Mouse (Mus musculus): ENCODE measurements around the gene Tada2a.

Gene Tada2a

GRCm38 (mm10) chr11:84115646-84116045 lies 13.8 kb downstream of the Tada2a start:
- no peak for DNase-seq (ENCODE audit: extremely low spot score, low spot score)

GRCm38 (mm10) chr11:84113623-84114022 lies 15.8 kb downstream of the Tada2a start:
- DNase-seq (ENCODE audit: extremely low spot score, low spot score) = no peak

- no peak for DNase-seq (ENCODE audit: extremely low spot score, low spot score)
Observed at GRCm38 (mm10) chr11:84107137-84107536, 22.3 kb downstream of the Tada2a start.

GRCm38 (mm10) chr11:84104036-84104435 lies 25.4 kb downstream of the Tada2a start:
- no peak for DNase-seq (ENCODE audit: extremely low spot score, low spot score)

GRCm38 (mm10) chr11:84101182-84101581 lies 28.2 kb downstream of the Tada2a start:
- no peak for DNase-seq (ENCODE audit: extremely low spot score, low spot score)

GRCm38 (mm10) chr11:84097251-84097998 lies 32.0 kb downstream of the Tada2a start:
- DNase-seq (ENCODE audit: extremely low spot score, low spot score) = no peak

GRCm38 (mm10) chr11:84095084-84095483 lies 34.3 kb downstream of the Tada2a start:
- DNase-seq (ENCODE audit: extremely low spot score, low spot score) = no peak

- no peak for DNase-seq (ENCODE audit: extremely low spot score, low spot score)
Observed at GRCm38 (mm10) chr11:84090572-84090971, 38.8 kb downstream of the Tada2a start.

GRCm38 (mm10) chr11:84081901-84082300 lies 47.5 kb downstream of the Tada2a start:
- DNase-seq (ENCODE audit: extremely low spot score, low spot score) = no peak

GRCm38 (mm10) chr11:84080327-84080726 lies 49.1 kb downstream of the Tada2a start:
- no peak for DNase-seq (ENCODE audit: extremely low spot score, low spot score)

GRCm38 (mm10) chr11:84079887-84080286 lies 49.5 kb downstream of the Tada2a start:
- DNase-seq (ENCODE audit: extremely low spot score, low spot score) = no peak

- no peak for DNase-seq (ENCODE audit: extremely low spot score, low spot score)
Observed at GRCm38 (mm10) chr11:84079361-84079760, 50.0 kb downstream of the Tada2a start.

- DNase-seq (ENCODE audit: extremely low spot score, low spot score) = no peak
Observed at GRCm38 (mm10) chr11:84078601-84079000, 50.8 kb downstream of the Tada2a start.

- no peak for DNase-seq (ENCODE audit: extremely low spot score, low spot score)
Observed at GRCm38 (mm10) chr11:84077008-84077407, 52.4 kb downstream of the Tada2a start.

- no peak for DNase-seq (ENCODE audit: extremely low spot score, low spot score)
Observed at GRCm38 (mm10) chr11:84073816-84074764, 55.3 kb downstream of the Tada2a start.

GRCm38 (mm10) chr11:84072904-84073651 lies 56.3 kb downstream of the Tada2a start:
- no peak for DNase-seq (ENCODE audit: extremely low spot score, low spot score)

GRCm38 (mm10) chr11:84069034-84069370 lies 60.4 kb downstream of the Tada2a start, which contains the start of gene Dusp14:
Dusp14 (minus strand) TSS chr11:84069261.
- no peak for DNase-seq (ENCODE audit: extremely low spot score, low spot score)

- peak; percentile 72 for DNase-seq (ENCODE audit: extremely low spot score, low spot score)
Observed at GRCm38 (mm10) chr11:84068191-84069033, 61.0 kb downstream of the Tada2a start.

GRCm38 (mm10) chr11:84067720-84068190 lies 61.6 kb downstream of the Tada2a start:
- no peak for DNase-seq (ENCODE audit: extremely low spot score, low spot score)

- DNase-seq (ENCODE audit: extremely low spot score, low spot score) = peak; percentile 40
Observed at GRCm38 (mm10) chr11:84066927-84067645, 62.3 kb downstream of the Tada2a start.
